Mouse (Mus musculus) heart, postnatal 0 days (tissue): ENCODE measurements at regions not wholly inside any gene's neighbourhood (a gene's known extent, or its start where the extent isn't known, plus 50 kb on each side); places are given as distances from the start of the nearest gene placed in this dataset.

Source experiments
- ATAC-seq: fragments of 200-750 bp; cut with Nextera tagmentation; 2 replicates; pipeline ENCODE4 v1.8.0; 2017; ENCODE audit warnings: low read depth, moderate number of reproducible peaks, moderate library complexity; ENCODE audit not compliant: insufficient read depth
- DNase-seq: peaks from one replicate; pipeline ENCODE4 v3.0.0-alpha.2; 2016; ENCODE audit warnings: low spot score
- H3K27ac ChIP-seq: fragments of 300-500 bp; sonication (generic); 2 replicates; pipeline ENCODE4 v1.5.1; 2014; ENCODE audit warnings: low read depth, mild to moderate bottlenecking
- H3K27me3 ChIP-seq: fragments of 300-500 bp; sonication (generic); 2 replicates; pipeline ENCODE4 v1.6.1; 2014; ENCODE audit warnings: low read length, mixed read lengths; ENCODE audit not compliant: control insufficient read depth, insufficient read depth
- H3K36me3 ChIP-seq: fragments of 300-500 bp; sonication (generic); replicated peaks from 2 replicates; pipeline ENCODE4 v1.6.1; 2014; ENCODE audit warnings: low read length, mixed read lengths; ENCODE audit not compliant: control insufficient read depth, insufficient read depth
- H3K4me1 ChIP-seq: fragments of 300-500 bp; sonication (generic); 2 replicates; pipeline ENCODE4 v1.6.1; 2014; ENCODE audit warnings: antibody characterized with exemption; ENCODE audit not compliant: control insufficient read depth, insufficient read depth
- H3K4me2 ChIP-seq: fragments of 300-500 bp; sonication (generic); 2 replicates; pipeline ENCODE4 v1.6.1; 2014; ENCODE audit warnings: low read depth, mild to moderate bottlenecking, low read length, moderate library complexity
- H3K4me3 ChIP-seq: fragments of 300-500 bp; sonication (generic); 2 replicates; pipeline ENCODE4 v1.5.1; 2014; ENCODE audit warnings: low read depth, low read length
- H3K9ac ChIP-seq: fragments of 300-500 bp; sonication (generic); replicated peaks from 2 replicates; pipeline ENCODE4 v1.6.1; 2014; ENCODE audit warnings: low read depth, low read length, mixed read lengths
- H3K9me3 ChIP-seq: fragments of 300-500 bp; sonication (generic); replicated peaks from 2 replicates; pipeline ENCODE4 v1.6.1; 2016; ENCODE audit warnings: low read length; ENCODE audit not compliant: control insufficient read depth
- CTCF ChIP-seq: IDR thresholded peaks from 2 replicates; pipeline ENCODE4 v1.5.1; 2016; ENCODE audit warnings: antibody characterized with exemption, control low read depth, low read depth
- EP300 ChIP-seq: IDR thresholded peaks from 2 replicates; pipeline ENCODE4 v1.6.1; 2016; ENCODE audit warnings: antibody characterized with exemption, low read depth
- WGBS: fragments of 180-500 bp; shearing (Covaris S2); extraction: QIAGEN DNeasy Blood & Tissue Kit; methylation state at CpG from one replicate; pipeline ENCODE4 v1.1.7; 2014; 5-methylcytosine and 5-hydroxymethylcytosine counted together

- no peaks in the 10 kb centered on the region for H3K27me3 ChIP-seq
- no peak for DNase-seq
Observed at GRCm38 (mm10) chr1:157017198-157017994, 78.0 kb upstream of the Ralgps2 start.

GRCm38 (mm10) chr1:157016625-157017024 lies 77.2 kb upstream of the Ralgps2 start:
- Histone ChIP-seq H3K27me3 (no peaks in the 10 kb centered on the region), H3K4me2 (no peak overlapping the region), H3K9me3 (no peaks in the 10 kb centered on the region), H3K36me3 (no peaks in the 10 kb centered on the region), H3K27ac (no peak overlapping the region), H3K4me1 (peaks cover 17% of the 10 kb centered on the region), H3K4me3 (no peak overlapping the region), H3K9ac (no peak overlapping the region)
- no peak for ATAC-seq
- no peak for DNase-seq
- WGBS = 63% methylated on average over 8 of the region's 8 CpGs
- no peak for TF ChIP-seq CTCF
- TF ChIP-seq EP300 = no peak

More at GRCm38 (mm10) chr1:157017198-157017994, 78.0 kb upstream of the Ralgps2 start:
- H3K9ac ChIP-seq = no peak overlapping the region
- no peak overlapping the region for H3K27ac ChIP-seq
- 75% methylated on average over 13 of the region's 13 CpGs for WGBS
- no peak overlapping the region for H3K4me3 ChIP-seq
- H3K4me2 ChIP-seq = no peak overlapping the region
- H3K4me1 ChIP-seq = peaks cover 17% of the 10 kb centered on the region
- ATAC-seq = no peak
- no peaks in the 10 kb centered on the region for H3K36me3 ChIP-seq
- H3K9me3 ChIP-seq = no peaks in the 10 kb centered on the region
- TF ChIP-seq EP300 = no peak

GRCm38 (mm10) chr1:157014532-157015497 lies 75.4 kb upstream of the Ralgps2 start:
- TF ChIP-seq CTCF (no peak), EP300 (no peak)
- Histone ChIP-seq H3K36me3 (no peaks in the 10 kb centered on the region), H3K27me3 (no peaks in the 10 kb centered on the region), H3K4me1 (peaks cover 13% of the 10 kb centered on the region), H3K27ac (no peak overlapping the region), H3K4me2 (no peak overlapping the region), H3K9ac (no peak overlapping the region), H3K9me3 (no peaks in the 10 kb centered on the region), H3K4me3 (no peak overlapping the region)
- WGBS = 69% methylated on average over 17 of the region's 17 CpGs
- DNase-seq = peak; percentile 19
- peak; percentile 62; the same call in 1 of the 2 replicates for ATAC-seq

- Histone ChIP-seq H3K27ac (no peak overlapping the region), H3K27me3 (no peaks in the 10 kb centered on the region), H3K4me1 (peaks cover 5% of the 10 kb centered on the region), H3K4me3 (no peak overlapping the region), H3K36me3 (no peaks in the 10 kb centered on the region), H3K9me3 (no peaks in the 10 kb centered on the region), H3K4me2 (no peak overlapping the region), H3K9ac (no peak overlapping the region)
- 46% methylated on average over 7 of the region's 7 CpGs for WGBS
- ATAC-seq (no peak), DNase-seq (no peak)
- TF ChIP-seq CTCF (no peak), EP300 (no peak)
Observed at GRCm38 (mm10) chr1:157013669-157014048, 74.2 kb upstream of the Ralgps2 start.

- H3K9ac ChIP-seq = no peak overlapping the region
- peaks cover 6% of the 10 kb centered on the region for H3K4me1 ChIP-seq
- no peak for DNase-seq
- no peak overlapping the region for H3K4me3 ChIP-seq
- H3K27ac ChIP-seq = no peak overlapping the region
- H3K4me2 ChIP-seq = no peak overlapping the region
- TF ChIP-seq EP300 = no peak
- no peaks in the 10 kb centered on the region for H3K9me3 ChIP-seq
- ATAC-seq = no peak
- 68% methylated on average over 7 of the region's 7 CpGs for WGBS
- no peaks in the 10 kb centered on the region for H3K36me3 ChIP-seq
- no peaks in the 10 kb centered on the region for H3K27me3 ChIP-seq
Observed at GRCm38 (mm10) chr1:157012950-157013668, 73.7 kb upstream of the Ralgps2 start.
